Mouse (Mus musculus): Measurements from ENCODE around the gene Wipf2.
A peak's percentile ranks its signal among the peaks of the same experiment; 100 is the strongest.

DNA sequence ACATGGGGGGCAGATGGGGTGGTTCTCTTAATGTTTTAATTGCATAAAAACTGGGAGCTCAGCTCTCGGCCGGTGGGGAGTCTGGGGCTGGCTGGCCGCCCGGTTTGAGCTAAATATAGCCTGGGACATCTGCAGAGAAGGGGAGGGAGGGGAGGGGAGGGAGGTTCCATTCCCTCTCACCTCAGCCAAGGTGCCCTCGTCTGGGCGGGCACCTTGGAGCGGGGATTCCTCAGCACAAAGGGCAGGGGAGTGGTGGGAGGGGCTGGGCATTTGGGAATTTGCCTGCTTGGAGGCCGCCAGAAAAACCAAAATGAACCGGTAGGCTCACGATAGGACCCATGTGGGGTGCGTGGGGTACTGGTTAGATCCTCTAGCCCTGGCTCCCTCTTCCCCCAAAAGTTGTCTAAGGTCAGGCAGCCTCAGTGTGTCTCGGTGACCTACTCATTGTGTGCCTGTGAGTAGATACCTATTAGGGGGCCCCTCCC lies 77.9 kb downstream of the Wipf2 start:
- no peak for TF ChIP-seq CTCF (IDR thresholded peaks at IDR 0.05; ENCODE audit: control insufficient read depth, insufficient read depth, low read length)
- TF ChIP-seq POLR2A (IDR thresholded peaks at IDR 0.05; ENCODE audit: borderline replicate concordance, control insufficient read depth, low read depth, low read length) = 0 out of 2 replicates have a peak, but pooled peaks have one; percentile 2
